Mouse (Mus musculus) heart, adult 2 months (tissue): ENCODE measurements around the gene Pde6h.

Experiments used
- CTCF ChIP-seq: fragments of 200-600 bp; IDR thresholded peaks from 2 replicates; pipeline ENCODE4 v1.8.1; 2022; ENCODE audit warnings: antibody characterized with exemption, mild to moderate bottlenecking, moderate library complexity
- POLR2A ChIP-seq: fragments of 200-500 bp; IDR thresholded peaks from 2 replicates; pipeline ENCODE4 v1.6.1; 2011; ENCODE audit warnings: mild to moderate bottlenecking, low read depth, low read length, control low read depth; ENCODE audit not compliant: insufficient read depth

DNA sequence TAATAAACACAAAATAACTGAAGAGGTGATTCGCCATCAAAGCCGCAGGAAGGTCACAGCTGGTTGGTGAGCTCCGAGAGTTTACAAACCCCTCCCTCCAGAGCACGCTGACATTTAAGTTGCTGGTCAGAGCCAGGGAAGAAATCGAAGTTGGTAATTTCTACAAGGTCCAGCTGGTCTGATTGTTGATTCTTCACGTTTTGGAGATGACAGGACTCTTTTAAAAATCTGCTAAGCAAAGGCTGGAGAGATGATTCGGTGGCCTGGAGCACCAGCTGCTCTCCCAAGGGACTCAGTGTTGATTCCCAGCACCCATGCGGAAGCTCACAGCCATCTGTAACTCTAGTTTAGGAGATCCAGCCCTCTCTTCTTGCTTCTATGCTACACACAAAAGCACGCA, 12.7 kb downstream of the Pde6h start:
- TF ChIP-seq CTCF, result no peak
- no peak for TF ChIP-seq POLR2A
